Mouse (Mus musculus): ENCODE results near the gene Ckm.
A peak's percentile ranks its signal among the peaks of the same experiment; 100 is the strongest.

Ckm gene

DNA sequence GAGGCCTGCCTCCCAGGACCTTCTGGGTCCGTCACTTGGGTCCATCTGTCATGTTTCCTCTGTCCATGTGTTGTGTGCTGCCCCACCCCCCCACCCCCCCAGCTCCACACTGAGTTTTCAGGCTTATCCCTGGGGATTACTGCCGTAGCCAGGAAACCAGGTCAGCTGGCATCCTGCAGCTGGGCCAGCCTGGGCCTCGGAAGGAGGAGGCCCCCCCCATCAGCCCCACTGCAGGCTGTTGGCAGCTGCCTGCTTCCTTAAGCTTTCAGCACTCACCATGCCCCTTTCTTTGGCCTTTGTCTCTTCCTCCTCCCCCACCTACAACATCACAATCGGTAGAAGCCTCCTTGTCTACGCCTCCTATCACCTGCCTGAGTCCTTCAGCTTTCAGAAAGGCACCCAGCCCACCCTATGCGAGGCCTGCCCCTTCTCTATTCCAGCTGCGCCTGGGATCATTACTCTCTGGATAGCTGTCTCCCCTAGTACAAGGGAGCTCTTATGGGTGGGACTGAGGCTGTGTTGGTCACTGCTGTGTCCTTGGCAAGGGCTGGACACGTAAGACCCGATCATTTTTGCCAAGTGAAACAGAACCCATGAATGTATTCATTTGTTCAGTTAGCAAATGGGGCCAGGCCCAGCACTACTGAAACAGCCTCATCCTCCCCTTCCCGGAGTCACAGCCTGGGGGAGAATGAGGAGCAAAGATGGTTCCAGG is 15.7 kb upstream of the Ckm start:
- no peak for DNase-seq (ENCODE audit: low spot score)

DNA sequence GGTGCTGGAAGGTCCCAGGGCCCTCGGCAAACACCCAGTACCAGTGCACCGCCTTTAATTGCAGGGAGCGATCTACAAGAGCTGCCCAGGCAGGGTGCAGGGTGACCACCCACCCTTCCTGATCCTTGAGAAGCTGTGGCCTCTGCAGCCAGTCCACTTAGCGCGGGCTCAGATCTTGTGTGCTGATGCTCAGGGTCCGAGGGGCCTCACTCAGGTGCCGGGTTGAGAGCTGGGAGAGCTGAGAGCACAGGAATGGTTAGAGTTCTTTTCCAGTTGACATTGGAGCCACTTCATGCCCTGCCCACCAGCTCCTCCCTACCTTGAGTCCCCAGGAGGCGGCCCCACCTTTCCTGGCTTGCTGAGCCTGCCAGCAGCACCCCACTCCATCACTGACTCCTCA is 10.1 kb upstream of the Ckm start:
- no peak for DNase-seq (ENCODE audit: low spot score)

DNA sequence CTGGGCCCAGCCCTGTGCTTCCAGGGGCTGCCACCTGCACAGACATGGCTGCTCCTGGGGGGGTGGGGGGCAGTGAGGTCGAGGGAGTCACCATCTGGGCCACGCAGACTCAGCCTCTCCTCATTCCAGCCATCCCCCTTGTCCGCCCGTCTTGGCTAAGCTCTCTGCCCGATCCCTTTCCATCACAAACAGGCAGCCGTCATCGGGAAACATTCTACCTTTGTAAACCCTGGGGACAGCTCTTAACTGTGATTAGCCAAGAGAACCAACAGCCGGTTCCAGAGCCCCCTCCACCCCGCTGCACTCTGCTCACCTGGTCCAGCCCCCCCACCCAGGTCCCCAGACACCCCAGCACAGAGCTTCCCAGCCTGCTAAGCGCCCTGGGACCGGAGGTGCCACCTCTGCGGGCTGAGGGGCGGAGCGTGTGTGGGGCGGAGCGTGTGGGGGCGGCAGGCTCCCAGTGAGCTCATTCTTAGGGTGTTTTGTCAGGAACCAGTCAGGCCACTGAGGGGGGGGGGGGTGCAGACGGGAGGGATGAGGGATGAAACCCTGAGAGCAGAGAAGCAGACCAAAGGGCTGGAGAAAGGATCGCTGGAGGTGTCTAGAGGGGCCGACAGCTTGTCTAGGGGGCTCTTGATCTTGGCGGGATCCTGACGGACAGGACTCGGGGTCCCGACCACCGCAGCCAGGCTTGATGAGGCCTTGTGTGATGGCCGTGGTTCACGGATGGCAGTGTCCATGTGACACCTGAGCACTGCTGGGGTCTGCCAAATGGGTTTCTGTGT is 4.9 kb upstream of the Ckm start:
- DNase-seq (ENCODE audit: low spot score) = no peak

DNA sequence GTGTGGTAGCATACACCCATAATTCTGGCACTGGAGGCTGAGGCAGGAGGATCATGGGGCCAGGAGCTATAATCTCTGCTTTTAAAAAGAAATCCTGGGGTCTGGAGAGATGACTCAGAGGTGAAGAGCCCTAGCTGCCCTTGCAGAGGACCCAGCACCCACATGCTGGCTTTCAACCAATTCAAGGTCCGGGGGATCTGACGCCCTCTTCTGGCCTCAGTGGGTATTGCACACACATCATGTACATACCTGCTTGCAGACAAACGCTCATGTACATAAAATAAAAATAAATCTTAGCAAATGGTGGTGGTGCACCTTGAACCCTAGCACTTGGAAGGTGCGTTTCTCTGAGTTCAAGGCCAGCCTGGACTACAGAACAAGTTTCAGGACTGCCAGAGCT is 3.6 kb upstream of the Ckm start:
- no peak for DNase-seq (ENCODE audit: low spot score)

DNA sequence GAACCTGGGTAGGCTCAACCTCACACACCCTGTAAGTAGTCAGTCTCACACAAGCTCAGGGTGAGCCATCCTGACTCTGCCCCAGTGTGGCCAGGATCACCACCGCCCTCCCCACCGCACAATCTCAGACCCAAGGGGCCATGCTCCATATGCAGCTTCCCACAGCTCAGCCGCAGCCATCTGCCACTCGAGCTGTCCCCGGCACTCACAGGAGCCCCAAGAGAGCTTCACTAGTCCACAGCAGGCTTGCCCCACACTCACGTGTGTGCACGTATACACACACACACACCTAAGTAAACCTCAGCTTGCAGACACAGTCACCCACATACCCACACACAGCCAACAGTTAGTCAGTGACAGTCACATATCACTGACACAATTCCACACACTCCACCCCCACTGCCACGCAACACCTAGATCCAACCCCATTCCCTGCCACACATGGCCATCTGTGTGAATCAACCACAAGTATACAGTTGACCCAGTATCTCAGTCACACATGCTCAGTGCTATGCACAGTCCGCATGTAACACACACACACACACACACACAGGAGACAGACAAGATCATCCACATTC is 2.0 kb upstream of the Ckm start:
- DNase-seq (ENCODE audit: low spot score) = no peak

DNA sequence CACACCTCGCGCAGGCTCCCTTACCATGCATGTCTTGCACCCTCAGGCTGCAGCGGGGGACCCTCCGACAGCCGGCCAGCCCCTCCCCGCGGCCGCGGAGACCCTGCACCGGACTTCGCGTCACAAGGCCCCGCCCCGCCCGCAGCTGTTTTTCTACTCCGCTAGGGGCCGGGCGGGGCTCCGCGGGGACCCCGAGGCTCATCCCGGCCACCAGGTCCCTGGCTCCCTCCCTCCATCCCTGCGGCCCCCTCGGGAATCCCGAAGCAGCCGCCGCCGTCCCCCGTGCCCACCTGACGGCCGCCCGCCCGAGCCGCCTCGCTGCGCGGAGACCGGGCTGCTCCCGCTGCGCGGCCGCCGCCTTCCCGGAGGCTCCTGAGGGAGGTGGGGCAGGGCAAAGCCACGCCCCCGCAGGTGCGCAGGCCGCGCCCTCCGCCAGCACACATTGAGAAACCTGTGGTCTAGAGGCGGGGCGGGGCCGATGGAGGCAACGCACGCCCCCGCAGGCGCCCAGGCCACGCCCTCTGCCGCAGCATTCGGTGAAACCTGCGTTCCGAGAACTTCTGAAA is 762 bp upstream of the Ckm start, which contains the start of gene Klc3:
Klc3 (minus strand) TSS at position 374 of the 566 bp plus-strand sequence.
- peak; percentile 84 for DNase-seq (ENCODE audit: low spot score)

DNA sequence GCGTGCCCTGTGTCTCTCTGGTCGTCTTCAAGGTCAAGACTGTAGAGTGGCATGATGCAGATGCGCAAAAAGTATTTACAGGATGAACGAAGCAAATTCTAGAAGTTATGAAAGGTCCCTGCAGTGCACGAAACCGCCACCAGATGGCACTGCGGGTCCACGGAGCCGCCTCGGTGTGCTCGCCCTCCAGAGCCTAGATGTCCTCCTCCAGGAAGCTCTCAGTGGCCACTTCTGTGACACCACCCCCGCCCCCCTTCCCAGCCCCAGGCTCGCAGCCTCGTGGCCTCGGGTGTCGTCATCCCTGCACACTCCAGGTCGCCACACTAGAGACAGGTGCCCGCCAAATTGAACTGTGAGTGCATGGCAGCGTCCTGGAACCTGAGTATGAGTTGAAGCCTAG is 841 bp downstream of the Ckm start:
- DNase-seq (ENCODE audit: low spot score) = peak; percentile 79

DNA sequence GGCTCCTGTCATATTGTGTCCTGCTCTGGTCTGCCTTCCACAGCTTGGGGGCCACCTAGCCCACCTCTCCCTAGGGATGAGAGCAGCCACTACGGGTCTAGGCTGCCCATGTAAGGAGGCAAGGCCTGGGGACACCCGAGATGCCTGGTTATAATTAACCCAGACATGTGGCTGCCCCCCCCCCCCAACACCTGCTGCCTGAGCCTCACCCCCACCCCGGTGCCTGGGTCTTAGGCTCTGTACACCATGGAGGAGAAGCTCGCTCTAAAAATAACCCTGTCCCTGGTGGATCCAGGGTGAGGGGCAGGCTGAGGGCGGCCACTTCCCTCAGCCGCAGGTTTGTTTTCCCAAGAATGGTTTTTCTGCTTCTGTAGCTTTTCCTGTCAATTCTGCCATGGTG is 5.2 kb downstream of the Ckm start:
- DNase-seq (ENCODE audit: low spot score) = no peak

DNA sequence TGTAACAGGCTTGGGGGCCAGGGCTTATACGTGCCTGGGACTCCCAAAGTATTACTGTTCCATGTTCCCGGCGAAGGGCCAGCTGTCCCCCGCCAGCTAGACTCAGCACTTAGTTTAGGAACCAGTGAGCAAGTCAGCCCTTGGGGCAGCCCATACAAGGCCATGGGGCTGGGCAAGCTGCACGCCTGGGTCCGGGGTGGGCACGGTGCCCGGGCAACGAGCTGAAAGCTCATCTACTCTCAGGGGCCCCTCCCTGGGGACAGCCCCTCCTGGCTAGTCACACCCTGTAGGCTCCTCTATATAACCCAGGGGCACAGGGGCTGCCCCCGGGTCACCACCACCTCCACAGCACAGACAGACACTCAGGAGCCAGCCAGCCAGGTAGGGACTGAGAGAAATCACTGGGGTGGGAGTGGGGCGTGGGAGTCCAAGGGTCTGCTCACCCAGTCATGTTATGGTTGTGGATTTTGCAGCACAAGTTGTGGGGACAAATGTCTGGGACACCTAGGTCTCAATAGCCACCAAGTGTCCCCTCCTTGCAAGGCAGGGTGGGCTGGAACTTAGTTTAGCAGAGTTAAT is 6.3 kb downstream of the Ckm start:
- no peak for DNase-seq (ENCODE audit: low spot score)

DNA sequence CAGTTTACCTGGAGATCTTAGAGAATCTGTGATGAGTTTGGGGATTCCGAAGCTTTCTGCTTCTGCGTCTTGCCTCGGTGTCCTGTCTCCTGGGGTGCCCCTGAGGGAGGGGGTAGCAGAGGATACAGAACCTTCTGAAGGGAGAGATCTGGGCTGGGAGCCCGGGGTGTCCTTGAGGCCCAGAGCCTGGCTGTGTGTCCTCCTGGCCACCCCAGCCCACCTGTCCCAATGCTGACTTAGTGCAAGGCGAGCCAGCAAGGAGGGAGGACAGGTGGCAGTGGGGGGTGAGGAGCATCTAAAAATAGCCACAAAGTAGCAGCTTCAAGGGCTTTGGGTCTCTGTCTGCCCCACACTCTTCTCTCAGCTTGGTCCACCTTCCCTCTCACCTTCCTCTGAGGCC is 7.2 kb downstream of the Ckm start:
- no peak for DNase-seq (ENCODE audit: low spot score)

DNA sequence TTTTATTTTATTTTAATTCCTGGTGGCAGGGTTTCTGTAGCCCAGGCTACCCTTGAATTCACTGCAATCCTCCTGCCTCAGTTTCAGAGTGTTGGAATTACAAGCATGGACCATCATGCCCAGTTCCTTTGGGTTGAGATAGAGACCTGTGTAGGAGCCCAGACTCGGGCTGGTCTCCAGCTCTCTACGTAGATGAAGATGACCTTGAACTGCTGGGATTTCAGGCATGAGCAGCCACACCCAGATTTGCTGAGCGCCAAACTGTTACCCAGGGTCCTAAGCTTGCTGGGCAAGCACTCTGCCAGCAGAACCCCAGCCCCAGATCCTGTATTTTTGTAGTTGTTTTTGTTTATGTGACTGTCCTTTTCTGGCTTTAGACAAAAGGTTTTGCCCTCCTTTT is 8.9 kb downstream of the Ckm start:
- no peak for DNase-seq (ENCODE audit: low spot score)

DNA sequence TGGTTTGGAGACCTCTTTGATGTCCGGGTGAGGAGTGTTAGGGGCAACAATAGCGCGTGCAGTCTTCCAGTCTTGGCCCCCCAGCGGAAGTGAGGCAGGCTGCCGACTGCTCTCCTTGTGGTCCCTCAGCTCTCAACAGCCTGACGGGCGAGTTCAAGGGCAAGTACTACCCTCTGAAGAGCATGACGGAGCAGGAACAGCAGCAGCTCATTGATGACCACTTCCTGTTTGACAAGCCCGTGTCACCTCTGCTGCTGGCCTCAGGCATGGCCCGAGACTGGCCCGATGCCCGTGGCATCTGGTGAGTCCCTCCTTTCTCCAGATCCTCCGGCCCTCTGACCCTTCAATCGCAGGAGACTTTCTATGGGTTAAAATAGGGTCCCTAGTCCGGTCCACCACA is 12.0 kb downstream of the Ckm start:
- no peak for DNase-seq (ENCODE audit: low spot score)

DNA sequence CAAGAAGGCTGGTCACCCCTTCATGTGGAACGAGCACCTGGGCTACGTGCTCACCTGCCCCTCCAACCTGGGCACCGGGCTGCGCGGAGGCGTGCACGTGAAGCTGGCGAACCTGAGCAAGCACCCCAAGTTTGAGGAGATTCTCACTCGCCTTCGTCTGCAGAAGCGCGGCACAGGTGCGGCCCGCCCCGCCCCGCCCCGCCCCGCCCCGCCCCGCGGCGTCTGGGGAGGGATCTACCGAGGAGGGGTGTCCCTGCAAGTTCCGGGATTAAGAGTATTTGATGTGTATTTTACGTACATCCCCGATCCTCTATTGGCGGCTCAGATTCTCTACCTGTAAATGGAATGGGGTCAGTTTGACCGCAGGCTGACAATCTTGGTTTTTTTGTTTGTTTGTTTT is 15.5 kb downstream of the Ckm start:
- no peak for DNase-seq (ENCODE audit: low spot score)

DNA sequence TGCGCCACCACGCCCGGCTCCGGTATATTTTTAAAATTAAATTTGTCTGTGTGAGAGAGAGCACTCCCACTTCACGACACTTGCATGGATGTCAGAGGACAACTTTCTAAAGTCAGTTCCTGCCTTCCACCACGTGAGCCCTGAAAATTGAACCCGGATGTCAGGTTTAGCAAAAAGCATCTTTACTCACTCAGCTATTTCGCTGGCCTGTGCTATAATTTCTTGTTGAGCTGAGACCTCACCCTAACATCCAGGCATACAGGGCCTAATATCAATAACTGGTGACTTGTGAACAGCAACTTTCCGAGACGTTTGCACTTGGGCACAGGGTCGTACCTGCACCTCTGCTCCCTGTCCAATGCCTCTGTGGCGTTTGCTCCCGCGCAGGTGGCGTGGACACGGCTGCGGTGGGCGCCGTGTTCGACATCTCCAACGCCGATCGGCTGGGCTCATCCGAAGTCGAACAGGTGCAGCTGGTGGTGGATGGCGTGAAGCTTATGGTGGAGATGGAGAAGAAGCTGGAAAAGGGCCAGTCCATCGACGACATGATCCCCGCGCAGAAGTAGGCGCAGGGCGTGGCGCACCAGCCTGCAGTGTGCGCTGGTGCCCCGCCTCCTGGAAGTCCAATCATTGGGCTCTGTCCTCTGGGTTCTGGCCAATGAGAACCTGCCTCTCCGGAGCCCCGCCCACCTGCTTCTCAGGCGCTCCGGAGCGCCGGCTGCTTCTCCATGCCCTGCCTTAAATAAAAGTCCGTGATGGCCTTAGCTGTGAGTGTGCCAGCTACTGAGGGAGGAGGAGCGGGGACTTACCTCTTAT is 16.5 kb downstream of the Ckm start:
- peak; percentile 82 for DNase-seq (ENCODE audit: low spot score)

DNA sequence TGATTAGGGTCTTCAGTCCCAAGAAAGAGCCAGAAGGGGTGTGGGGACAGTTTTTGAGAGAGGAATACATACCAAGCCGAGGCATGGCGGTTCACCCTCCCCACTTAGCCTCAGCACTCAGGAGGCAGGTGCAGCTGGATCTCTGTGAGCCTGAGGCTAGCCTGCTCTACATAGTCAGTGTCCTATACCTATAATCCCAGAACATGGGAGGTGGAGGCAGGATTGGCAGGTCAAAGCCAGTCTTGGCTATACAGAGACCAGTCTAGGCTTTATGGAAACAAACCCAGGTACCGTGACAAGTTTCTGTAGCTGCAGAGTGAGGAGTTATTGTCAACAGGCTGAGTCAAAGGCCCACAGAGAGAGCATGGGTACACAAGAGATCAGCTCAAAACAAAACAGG is 18.5 kb downstream of the Ckm start:
- DNase-seq (ENCODE audit: low spot score) = no peak

DNA sequence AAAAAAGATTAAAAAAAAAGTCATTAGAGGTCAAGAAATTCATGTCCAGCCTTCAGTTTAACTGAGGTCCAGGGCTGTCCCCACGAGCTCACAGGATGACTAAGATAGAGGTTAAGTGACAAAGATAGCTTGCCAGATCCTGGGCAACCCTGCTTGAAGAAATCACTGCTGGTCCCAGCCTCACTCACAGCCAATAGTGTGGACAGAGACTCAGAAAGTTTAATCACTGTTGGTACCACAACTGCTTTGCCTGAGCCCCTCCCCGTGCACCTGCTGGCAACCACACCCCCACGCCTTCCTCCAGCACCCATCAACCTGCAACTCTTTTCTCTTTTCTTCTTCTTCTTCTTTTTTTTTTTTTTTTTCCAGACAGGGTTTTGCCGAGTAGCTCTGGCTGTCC is 19.5 kb downstream of the Ckm start:
- no peak for DNase-seq (ENCODE audit: low spot score)

DNA sequence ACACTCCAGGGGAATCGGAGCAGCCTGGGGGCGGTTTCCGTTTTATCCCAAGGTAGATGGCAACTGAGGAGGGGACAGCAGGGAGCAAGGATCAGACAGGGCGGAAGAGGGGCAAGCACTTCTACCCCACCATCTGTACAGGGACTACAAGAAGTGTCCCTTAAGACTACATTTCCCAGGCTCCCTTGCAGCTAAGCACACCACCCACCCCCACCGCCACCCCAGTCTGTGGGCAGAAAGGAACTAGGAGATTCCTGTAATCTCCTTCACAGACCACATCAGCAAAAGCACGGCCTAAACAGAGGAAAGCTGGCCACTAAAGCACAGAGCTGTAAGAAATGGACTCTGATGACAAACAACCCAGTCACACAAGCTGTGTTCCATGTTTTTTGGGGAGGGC is 21.8 kb downstream of the Ckm start:
- no peak for DNase-seq (ENCODE audit: low spot score)

DNA sequence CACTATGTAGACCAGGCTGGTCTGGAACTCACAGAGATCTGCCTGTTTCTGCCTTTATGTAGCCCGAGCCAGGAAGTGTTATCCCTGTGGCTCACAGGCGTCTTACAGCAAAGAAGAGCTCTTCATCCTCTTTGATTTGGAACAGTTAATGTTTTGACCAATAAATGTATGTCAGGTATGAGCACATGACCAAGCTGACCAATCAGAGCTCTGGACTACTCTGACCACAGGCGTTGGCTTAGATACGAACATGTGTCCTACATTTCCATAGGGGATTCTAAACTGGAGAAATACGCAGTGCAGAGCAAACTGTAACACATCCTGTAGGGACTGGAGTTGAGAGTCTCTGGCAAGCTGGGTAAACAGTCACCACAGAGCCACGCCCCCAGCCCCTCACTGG is 22.3 kb downstream of the Ckm start:
- DNase-seq (ENCODE audit: low spot score) = no peak

DNA sequence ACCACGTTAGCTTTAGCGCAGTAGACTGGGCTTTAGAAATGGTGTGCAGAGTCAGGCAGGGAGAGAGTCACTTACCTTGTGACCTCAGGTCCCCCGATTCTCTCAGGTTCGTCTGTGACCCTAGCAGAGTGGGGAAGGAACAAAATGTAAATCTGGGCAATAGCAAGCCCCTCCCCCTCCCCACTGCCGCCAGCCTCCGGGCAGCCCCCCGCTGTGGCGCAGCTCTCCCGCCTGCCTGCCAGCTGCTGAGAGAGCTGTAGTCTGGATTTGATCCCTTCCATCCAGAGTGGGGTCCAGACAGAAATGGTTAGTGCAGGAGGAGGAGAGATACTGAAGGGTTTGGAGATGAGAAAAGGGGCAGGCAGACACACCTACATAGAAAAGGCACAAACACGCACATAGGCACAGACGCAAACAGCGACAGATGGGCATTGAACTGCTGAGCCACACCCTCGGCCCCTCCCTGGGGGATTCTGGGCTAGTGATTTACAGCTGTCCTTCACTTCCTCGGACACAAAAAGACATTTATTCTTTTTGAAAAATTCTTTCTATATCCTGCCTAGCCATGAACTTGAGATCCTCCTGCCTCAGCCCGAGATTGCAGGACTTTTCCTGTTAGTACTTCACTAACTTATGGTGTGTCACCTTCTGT is 23.5 kb downstream of the Ckm start:
- DNase-seq (ENCODE audit: low spot score) = no peak

DNA sequence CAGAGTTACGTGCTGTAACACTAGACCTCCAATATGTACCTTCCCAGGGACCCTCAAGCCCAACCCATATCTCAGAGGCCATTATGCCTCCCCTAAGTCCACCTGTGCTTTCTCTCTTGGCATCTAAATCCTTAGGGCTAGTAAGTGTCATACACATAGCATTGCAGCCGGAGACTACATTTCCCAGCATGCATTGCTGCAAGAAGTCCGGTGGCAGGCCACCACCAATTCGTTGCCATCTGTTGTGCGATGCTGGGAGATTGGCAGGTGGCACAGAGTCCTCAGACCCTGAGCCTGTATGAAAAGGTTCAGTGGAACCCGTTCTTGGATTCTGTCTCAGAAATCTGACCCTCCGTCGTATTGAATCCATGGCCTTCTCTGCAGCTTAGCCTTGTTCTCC is 25.1 kb downstream of the Ckm start:
- DNase-seq (ENCODE audit: low spot score) = no peak

DNA sequence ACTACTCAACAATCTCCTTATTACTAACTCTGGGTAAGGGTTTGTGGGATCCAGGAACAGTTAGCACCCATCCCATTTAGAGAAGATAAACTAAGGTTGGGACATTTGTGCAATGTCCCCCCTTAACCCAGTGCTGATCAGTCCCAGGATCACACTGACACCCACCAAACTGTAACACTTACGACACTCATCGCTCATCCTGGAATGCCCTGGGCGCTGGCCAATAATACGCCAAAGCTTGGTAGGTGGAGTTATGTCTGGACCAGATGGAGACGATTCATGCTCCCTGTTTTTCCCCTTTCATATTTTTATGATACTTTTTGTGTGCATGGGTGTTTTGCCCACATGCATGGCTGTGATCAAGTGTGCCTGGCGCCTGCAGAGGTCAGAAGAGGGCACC is 25.8 kb downstream of the Ckm start:
- no peak for DNase-seq (ENCODE audit: low spot score)
